Mouse (Mus musculus) adrenal gland, postnatal 36 days (tissue): ENCODE results near the gene Olfr1513. TPM values are rescaled to one million over a fixed set of nuclear protein-coding genes. Genes with fewer than 3 reads are reported as not detected.
A peak's percentile ranks its signal among the peaks of the same experiment; 100 is the strongest.
"Not testable (repeated sequence)": the region's sequence is repeated elsewhere in the genome, so short reads cannot be mapped to it uniquely, and the experiment has no call there.

ENCODE experiments used
- DNase-seq, 2 experiments: peaks; one replicate each; pipeline ENCODE4 v3.0.0; 2021; ENCODE audit warnings: mixed read lengths in 1 of 2
- long read RNA-seq, 2 experiments: library from polyadenylated mRNA; stranded (forward); transcript quantifications; one replicate each; pipeline ENCODE4 v2.0.0; 2021; ENCODE audit warnings: borderline sequencing depth in 2 of 2
- total RNA-seq, 2 experiments: library from RNA; stranded (reverse); gene quantifications; 2 replicates each; pipeline ENCODE4 v1.2.3; 2021

Olfr1513 gene
- total RNA-seq: not detected
- long read RNA-seq, experiment 1: 0 reads
- long read RNA-seq, experiment 2: 0 reads

DNA sequence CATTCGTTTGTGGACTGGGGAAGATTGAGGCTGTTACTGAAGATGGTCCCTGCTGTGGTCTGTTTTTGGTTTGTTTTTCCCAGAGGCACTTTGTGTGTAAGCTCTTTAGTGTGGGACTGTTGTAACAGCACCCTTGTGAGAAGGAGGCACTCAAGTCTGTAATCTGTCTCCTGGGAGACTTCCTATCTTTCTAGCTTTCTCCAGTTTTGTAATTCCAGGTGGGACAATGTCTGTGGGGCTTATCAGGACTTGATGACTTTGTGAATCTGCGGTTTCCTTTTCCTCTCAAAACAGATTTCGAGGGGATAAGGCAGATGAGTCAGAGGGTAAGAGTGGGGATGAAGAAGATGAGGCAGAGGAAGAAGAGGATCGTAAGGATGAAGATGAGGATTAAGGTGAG is at the start of gene Olfr1513:
Olfr1513 (minus strand) TSS at position 101 of the 400 bp plus-strand sequence.
- no peak for DNase-seq

DNA sequence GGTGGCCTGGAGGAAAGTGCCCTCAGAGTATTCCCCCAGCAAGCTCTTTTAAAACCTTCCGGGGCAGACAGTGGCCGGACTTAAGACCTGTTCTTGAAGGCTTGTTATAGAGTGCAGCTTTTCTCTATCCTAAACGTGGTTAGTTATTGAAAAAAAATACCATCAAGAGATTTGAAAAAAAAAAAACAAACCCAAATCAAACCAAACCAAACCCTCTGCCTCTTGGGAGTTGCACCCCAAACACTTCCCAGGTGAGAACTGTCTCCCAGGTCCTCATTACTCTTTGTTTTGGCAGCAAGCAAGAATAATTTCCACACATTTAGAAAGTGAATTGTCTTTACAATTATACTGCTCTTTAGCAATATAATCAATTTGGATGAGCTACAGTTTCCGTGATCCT is 41.1 kb upstream of the Olfr1513 start, which contains the start of gene Olfr1511:
Olfr1511 (minus strand) TSS at position 101 of the 400 bp plus-strand sequence.
- DNase-seq: no peak

DNA sequence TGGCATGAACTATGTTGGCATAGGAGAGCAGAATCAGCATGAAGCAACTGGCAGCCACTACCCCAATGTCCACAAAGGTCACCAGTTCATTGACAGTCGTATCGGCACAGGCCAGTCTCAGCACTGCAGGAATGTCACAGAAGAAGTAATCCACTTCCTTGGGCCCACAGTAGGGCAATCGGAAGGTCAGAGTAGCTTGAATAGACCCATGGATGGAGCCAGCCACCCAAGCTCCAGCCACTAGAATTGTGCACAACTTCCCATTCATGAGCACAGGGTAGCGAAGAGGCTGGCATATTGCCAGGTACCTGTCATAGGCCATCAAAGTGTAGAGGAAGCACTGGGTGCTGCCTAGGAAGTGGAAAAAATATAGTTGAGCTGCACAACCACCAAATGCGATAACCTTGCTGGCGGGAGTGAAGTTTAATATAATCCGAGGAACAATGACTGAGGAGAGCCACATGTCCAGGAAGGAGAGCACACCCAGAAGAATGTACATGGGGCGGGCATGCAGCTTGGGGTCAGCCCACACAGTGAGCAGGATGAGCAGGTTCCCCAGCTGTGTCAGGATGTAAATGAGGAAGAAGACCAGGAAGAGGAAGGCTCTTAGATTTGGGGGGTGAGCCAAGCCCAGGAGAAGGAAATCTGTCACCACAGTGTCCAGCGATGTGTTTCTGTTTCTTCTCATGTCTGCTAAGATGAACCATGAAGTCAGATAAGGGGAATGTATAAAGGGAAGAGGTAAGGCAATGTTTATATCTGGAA is 34.1 kb upstream of the Olfr1513 start:
- DNase-seq: not testable (repeated sequence)

DNA sequence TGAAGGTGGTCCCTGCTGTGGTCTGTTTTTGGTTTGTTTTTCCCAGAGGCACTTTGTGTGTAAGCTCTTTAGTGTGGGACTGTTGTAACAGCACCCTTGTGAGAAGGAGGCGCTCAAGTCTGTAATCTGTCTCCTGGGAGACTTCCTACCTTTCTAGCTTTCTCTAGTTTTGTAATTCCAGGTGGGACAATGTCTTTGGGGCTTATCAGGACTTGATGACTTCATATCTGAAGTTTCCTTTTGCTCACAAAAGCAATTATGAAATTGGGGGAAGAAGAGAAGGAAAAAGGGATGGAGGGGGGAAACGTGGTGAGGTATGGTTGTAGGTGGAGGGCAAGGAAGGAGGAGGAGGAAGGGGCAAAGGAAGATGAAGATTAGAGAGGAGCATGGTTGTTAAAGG is 22.9 kb upstream of the Olfr1513 start, which contains the start of gene Olfr1512:
Olfr1512 (minus strand) TSS at position 101 of the 400 bp plus-strand sequence.
- DNase-seq: no peak

DNA sequence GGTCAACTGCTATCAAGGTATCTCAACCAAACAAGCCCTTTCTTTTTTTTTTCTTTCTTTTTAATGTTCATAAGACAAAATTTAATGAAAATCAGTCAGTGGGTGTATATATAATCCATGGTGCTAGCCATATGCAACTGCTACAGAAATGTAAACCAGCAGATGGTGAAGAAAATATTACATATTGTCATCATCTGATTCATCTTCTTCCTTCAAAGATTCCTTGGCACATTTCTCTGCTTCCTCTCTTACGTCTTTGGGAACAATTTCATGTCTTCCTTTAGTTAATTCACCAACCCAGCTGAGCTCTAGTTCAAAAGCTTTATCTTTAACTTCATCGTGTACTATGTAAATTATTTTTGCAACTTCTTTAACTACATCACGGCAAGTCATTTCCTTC is 12.5 kb upstream of the Olfr1513 start:
- DNase-seq: no peak

DNA sequence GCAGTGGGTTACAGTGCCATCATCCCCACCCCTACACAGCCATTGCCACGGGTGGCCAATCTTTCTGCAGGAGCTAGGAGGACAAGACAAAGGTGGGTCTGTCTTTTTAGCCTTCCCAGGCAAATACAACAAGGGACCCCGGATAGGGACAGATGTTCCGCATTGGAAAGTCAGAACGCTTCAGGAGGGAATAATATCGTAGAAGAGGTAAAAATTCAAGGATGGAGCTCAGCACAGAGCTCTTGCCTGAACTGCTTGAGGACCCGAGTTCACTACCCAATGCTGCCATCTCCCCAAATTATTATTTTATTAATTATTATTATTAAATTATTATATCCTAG is 16.7 kb downstream of the Olfr1513 start:
- DNase-seq: no peak

DNA sequence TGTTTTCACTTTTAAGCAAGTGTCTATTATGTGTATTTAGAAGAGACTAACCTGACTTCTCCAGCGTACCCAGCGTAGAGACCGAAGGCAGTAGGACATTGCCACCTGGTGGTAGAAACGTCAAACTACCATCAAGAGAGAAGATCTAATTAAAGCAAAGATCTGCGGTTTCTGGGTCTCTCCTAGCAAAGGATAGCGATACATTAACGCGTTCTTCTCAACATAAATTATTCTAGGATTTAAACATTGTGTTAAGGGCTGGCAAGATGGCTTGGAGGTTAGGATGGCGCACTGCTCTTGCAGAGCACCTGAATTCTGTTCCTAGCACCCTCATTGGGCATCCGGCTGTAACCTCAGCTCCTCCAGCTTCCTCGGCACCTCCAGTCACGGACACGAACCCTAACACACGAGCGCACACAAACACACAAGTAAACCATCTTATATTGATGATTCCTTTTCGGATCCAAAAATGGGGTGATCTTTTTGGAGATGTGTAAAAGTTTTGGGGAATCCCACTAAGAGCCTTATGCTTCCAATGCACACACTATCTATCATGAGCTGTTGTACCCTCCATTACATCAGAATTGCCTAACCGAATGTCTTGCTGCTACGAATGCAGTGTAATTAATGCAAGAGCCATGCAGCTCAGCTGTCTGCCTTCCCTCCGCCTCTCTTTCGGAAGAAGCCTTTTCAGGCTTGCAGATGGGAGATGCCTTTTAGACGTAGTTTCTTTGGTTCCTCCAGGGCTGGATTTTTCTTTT is 17.3 kb downstream of the Olfr1513 start:
- DNase-seq: peak; percentile 36 to 71

DNA sequence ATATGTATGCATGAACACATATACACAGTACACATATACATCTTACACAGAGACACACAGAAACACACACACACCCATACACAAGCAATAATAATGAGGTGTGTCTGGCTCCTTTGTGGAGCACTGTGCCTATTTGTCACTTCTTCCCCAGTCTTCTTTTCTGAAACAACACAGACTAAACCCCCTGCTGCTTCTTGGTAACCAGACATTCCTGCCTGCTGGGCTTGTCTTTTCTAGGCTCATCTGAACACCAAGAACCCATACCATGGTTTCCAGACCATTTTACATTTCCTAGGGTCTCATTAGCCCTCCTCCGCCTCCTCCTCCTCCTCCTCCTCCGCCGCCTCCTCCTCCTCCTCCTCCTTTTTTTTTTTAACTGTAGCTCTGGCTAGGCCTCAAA is 24.0 kb downstream of the Olfr1513 start:
- DNase-seq: no peak

DNA sequence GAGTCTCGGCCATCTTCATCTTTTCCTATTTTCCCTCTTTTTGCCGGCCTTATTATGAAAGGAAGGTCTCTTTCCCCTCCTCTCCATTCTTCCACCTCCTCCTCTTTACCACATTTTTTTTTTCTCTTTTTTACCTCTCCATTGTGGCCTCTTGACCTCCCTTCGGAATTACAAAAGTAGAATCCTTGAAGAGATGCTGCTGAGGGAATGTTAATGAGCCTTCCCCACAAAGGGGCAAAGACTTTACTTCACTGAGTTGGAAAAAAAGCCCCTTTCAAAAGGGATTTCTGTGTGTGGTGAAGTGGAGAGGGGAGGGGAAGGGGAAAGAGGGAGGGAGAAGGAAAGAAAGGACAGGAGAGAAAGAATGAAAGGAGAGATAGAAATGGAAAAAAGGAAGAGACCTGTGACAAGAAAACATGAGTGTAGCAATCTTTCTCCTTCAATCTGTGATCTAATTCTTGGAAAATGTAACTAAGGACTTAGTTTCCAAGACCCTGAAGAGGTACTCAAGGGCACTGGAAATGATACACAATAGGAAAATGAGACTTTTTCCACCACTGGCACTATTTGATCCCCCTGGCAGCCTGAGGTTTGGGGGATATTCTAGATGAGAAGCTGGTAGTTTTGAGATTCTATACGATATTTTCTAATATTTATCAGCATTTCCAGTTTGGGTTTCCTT is 25.0 kb downstream of the Olfr1513 start:
- no peak for DNase-seq

DNA sequence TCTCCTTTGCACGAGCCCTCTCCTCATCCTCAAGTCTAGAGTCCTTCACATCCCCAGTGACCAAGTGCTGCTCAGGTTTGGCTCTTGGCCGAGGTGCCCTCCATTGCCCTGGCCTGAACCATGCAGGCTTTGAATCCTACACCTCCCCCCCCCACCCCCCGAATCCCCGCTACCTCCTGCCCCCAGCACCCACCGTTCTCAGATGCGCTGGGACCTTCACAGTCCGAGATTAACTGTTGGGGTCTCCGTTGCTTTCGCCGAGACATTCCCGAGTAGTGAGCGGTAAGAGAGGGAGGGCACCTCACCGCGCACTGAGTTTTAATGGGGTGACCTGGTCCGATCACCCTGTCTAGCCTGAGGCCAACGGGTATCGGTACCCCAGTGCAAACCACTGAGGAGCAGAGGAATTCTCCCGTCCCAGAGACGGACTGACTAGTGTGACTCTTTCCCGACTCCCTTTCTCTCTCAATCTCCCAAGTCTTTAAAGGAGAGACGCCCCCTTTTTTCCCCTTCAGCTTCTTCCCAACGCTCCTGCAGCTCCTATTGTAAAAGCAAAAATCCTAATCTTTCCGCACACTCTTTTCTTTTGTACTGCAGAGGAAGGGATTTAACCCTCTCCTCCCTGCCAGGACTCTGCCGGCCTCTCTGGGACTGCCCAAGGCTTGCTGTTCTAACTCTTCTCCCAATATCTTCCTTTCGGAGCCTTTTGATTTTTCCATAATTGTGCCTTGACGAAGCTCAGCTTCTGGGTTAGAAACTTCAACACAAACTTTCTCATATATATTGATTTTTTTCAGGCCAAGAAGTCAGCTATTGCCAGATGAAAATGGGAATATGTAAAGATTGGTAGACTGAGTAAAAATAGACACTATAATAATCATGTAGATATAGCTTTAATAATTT is 28.0 kb downstream of the Olfr1513 start, which contains the start of gene Sall2:
Sall2 (minus strand) TSS at position 853 of the 903 bp plus-strand sequence.
- no peak for DNase-seq

DNA sequence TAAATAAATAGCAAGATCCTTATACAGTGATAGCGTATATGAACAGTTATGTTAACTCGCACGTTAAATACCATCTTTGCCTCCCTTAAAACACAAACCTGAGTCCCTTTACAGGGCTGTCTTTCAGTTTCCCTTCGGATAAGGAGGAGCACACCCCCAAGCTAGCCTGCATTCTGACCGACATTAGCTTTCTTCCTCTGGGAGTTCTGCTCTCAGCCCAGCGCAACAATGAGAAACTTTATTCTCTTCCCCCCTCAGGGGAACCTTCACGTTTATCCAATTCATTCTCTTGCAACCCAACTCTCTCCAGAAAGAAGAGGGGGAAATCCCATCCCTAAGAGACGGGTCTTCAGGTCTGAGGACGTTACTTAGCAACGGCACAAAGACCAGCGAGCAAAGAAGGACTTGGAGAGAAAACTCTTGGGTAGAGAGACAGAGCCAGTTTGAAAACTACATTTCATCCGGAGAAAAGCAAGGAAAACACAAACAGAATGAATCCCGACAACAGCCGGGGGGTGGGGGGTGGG is 28.8 kb downstream of the Olfr1513 start:
- DNase-seq: no peak

DNA sequence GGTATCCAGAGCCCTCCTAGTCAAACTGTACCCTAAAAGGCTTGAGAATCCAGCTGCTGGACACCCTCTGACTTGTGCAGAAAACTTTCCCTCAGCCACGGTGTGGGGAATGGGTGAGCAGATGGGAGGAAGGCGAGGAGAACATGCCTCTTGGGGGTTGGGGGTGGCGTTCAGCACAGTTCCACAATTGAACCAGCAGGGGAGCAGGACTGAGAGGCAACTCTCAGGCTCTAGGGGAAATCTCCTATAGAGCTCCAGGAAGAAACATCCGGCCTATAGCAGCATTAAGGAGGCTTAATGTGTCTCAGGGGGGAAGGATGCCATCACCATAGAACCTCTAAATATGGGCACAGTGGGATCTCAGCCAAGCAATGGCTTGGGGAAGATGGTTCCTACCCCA is 30.3 kb downstream of the Olfr1513 start:
- DNase-seq: no peak

DNA sequence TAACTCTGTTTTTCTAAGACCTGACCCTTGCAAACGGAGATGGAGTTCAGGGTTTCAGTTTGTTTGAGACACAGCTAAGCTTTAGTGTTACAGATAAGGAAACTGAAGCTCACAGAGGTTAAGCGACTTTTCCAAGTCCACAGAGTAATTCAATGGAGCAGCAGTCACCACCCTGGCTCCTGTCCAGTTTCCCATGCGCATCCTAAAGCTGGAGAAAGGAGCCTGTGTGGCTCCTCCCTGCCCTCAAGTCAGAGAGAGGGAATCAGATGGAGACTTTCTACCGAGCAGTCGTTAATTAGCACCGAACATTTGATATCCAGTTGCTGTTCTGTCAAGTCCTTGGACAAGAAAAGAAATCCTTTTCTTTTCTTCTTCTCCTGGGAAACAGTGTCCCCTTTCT is 36.8 kb downstream of the Olfr1513 start:
- no peak for DNase-seq

DNA sequence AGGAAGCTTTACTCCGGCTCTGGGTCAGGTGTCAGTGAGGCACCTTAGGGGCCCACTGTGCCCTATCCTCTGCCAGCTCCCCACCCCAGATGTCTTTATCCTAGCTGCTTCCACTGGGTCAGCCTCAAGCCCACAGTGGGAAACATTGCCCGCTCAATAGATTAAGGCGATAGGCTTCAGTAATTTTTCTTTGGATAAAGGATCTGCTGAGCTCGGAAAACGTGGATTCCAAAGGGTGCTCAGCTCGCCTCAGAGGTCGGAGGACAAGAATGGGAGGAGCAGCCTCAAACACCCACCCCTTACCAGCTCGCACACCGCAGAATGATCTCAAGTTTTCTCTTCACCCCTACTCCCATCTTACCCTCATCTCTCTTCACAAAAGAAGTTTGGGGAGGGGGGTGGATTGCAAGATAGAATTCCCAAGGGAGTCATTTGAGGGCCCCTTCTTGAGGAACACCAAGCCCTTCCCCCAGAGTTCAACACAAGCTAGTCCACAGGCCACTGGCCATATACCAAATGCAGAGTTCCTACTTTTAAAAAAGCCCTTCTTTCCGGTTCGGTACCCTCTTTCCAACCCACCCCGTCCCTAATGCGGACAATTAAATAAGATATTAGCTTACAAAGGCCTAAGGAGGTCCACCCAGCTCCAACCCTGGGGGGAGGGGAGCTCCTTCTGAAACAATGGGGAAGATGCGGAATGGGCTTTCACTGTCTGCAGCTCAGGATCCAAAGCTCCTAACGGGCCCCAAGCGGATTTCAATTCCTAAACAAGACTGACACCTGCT is 39.6 kb downstream of the Olfr1513 start:
- peak; percentile 13 to 27 for DNase-seq

DNA sequence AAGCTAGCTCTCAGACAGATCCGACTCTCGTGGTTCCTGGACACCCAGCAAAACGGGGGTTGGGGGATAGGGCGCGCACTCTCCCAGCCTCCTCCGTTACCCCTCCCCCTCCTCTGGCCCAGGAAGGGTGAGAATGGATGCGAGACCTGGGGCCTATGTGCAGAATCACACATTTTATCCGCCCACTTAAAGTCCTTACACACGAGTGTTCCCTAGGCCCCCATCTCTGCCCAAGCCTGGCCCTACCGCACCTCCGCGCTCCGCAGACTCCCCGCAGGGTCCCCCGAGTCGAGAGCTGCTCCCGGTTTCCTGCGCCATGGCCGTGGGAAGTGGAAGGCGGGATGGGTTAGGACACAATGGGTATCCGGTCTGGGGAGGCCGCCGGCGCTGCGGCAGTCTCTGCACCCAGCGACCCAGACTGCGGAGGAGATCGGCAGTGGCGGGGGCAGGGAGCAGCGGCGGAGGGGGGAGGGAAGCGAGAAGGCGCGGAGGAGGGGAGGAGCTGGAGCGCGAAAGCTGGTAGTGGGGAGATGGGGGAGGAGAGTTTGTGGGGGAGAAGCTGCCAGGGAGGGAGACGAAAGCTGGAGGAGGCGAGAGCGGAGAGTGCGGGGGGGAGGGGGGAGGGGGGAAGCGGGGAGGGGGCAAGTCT is 40.3 kb downstream of the Olfr1513 start:
- DNase-seq: peak; percentile 73 to 83

DNA sequence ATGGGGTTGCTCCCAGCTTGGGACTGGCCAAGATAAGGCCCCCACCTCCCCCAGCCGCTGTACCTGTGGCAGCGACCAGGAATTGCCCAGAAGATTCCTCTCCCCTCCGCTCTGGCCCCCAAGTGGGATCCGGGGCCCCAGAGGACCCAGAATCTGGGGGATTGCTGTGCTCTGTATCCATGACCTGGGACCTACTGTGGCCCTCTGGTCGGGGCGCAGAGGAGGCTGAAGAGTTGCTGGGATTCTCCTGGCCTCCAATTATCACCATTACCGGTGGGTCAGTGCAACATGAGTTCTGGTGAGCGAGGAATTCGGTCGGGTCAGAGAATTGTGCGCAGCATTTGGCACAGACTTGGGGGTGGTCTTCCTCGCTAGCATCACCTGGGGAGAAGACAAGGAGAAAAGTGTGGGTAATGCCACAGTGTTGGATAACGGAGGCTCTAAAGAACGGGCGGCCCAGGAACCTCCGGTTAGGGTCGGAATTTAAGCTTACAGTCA is 40.9 kb downstream of the Olfr1513 start:
- DNase-seq: no peak

DNA sequence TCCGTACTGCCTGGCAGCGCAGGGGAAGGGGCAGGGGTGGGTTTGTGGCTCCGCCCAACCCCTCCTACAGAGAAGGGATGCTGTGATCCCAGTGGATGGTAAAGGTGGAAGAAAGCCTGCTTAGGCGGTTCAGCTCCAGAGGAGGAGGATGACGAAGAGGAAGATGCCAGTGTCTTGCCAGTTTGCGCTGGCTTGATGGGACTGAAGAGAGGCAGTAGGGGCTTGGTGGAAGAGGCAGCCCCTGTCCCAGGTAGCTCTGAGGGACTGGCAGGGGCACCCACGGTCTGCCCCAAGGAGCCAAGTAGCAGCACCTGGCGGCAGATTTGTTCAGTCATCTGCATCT is 41.4 kb downstream of the Olfr1513 start:
- no peak for DNase-seq

DNA sequence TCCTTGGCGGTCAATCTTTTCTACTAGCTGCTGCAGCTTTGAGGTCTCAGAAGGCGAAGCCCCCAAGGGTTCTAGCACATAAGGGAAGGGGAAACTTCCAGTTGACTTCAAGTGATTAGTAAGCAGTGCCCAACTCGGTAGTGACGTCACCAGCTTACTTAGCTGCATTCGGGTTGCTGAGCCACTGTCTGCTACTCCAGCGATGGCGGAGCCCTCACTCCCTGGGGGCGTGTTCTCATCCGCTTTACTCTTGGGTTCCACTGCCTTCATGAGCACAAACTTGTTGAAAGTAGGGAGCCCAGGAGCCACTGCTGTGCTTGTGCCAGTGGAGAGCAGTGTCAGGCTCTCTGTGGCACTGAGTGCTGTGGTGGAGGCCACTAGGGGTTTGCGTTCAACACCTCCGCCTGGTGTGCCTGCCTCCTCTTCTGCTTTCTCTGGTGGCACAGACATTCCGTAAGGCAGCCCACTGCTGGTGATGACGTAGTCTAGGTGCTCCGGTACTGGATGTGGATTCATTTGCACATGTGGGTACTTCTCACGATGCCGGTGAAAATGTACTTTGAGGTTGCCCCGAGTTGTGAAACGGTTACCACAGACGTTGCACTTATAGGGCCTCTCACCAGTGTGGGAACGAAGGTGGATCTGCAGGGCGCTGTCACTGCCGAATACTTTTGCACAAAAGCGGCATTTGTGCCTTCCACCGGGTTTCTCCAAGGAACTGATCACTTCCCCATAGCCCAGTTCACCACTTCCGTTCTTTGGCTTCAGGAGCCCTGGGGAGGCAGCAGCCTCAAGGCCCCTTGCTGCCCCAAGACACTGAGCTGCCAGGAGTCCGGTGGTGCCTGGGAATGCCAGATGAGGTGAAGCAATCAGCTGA is 42.0 kb downstream of the Olfr1513 start:
- no peak for DNase-seq

DNA sequence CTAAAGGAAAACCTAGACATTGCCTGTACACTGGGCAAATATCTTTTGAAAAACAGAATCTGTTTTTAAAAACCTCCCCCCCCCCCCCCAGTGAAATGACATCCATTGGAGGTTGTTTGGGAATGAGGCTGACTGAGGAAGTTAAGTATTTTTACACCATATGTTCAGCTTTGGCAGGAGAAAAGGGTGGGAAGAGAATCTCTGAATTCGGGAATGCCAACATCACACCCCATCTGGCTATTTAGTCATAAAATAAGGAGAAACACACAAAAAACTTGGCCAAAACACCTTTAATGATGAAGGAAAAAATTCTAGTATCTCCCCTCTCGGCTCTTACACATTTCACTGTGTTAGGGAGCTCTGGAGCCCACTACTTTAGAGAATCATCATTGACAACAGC is 45.3 kb downstream of the Olfr1513 start:
- DNase-seq: no peak
